Mouse (Mus musculus) stomach, postnatal 0 days (tissue): ENCODE results near the gene Cep170b.

Source experiments
- CTCF ChIP-seq: IDR thresholded peaks from 2 replicates; pipeline ENCODE4 v1.5.1; 2016; ENCODE audit warnings: antibody characterized with exemption, low read depth, mild to moderate bottlenecking, moderate library complexity
- EP300 ChIP-seq: optimal IDR thresholded peaks from 2 replicates; pipeline ENCODE3; 2016; ENCODE audit warnings: antibody characterized with exemption

DNA sequence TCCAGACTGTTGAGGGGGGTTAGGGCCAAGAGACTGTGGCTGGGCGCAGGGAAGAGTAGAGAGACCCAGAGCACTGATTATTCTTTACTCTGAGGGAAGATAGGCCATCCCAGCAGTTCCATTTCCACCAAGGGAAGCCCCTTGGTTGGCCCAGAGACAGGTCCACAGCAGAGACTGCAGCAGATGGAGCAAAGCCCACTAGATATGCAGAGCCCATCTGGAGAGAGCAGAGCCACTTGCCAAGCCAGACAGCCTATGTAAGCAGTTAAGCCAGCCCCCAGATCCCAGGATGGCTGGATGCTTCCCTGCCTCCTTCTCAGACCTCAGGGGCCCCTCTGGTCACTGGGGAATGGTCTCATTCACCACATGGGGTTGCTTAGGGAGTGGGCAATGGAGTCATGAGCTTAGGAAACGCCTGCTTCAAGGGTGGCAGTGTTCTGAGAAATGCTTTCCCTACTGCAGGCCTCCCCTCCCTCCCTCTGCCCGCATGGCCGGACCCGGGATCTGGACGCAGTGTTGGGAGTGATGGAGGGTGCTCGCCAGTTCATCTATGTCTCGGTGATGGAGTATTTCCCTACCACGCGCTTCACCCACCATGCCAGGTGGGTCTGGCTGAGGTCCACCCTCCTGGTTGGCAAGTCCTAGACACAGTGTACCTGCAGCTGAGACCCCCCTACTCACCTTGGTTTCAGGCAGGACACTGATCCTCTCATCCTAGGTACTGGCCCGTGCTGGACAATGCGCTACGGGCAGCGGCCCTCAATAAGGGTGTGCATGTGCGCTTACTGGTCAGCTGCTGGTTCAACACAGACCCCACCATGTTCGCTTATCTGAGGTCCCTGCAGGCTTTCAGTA lies 47.0 kb downstream of the Cep170b start:
- TF ChIP-seq EP300 (no peak), CTCF (no peak)
